Mouse (Mus musculus) heart, embryonic 15.5 days (tissue): ENCODE data around the gene Ttc21b. TPM values are rescaled to one million over a fixed set of nuclear protein-coding genes. Genes with fewer than 3 reads are reported as not detected.

Source experiments
- ATAC-seq: fragments of 200-750 bp; cut with Nextera tagmentation; replicated peaks from 2 replicates; pipeline ENCODE4 v1.8.0; 2017; ENCODE audit warnings: low read depth, moderate TSS enrichment; ENCODE audit not compliant: insufficient number of reproducible peaks, insufficient read depth, low FRiP score
- H3K27ac ChIP-seq: fragments of 300-500 bp; sonication (generic); 2 replicates; pipeline ENCODE4 v1.5.1; 2015; ENCODE audit warnings: mild to moderate bottlenecking, inconsistent platforms
- H3K27me3 ChIP-seq: fragments of 300-500 bp; sonication (generic); 2 replicates; pipeline ENCODE4 v1.6.1; 2015; ENCODE audit warnings: inconsistent platforms
- H3K36me3 ChIP-seq: fragments of 300-500 bp; sonication (generic); 2 replicates; pipeline ENCODE4 v1.6.1; 2015; ENCODE audit warnings: mild to moderate bottlenecking, inconsistent platforms
- H3K4me1 ChIP-seq: fragments of 300-500 bp; sonication (generic); replicated peaks from 2 replicates; pipeline ENCODE4 v1.6.1; 2015; ENCODE audit warnings: inconsistent platforms
- H3K4me2 ChIP-seq: fragments of 300-500 bp; sonication (generic); 2 replicates; pipeline ENCODE4 v1.6.1; 2015; ENCODE audit warnings: inconsistent platforms, mild to moderate bottlenecking, moderate library complexity
- H3K4me3 ChIP-seq: fragments of 300-500 bp; sonication (generic); 2 replicates; pipeline ENCODE4 v1.5.1; 2015; ENCODE audit warnings: mild to moderate bottlenecking, inconsistent platforms
- H3K9ac ChIP-seq: fragments of 300-500 bp; sonication (generic); 2 replicates; pipeline ENCODE4 v1.6.1; 2015; ENCODE audit warnings: mild to moderate bottlenecking, inconsistent platforms
- H3K9me3 ChIP-seq: fragments of 300-500 bp; sonication (generic); replicated peaks from 2 replicates; pipeline ENCODE4 v1.6.1; 2016; ENCODE audit warnings: inconsistent platforms
- WGBS: fragments of 180-500 bp; shearing (Covaris S2); methylation state at CpG from one replicate; pipeline ENCODE4 v1.1.7; 2015; ENCODE audit warnings: mixed read lengths; 5-methylcytosine and 5-hydroxymethylcytosine counted together
- polyA plus RNA-seq: library from polyadenylated mRNA; unstranded; fragments of >200 nt; fragmentation: Nextera tagmentation; extraction: Ambion mirVana; gene quantifications from 2 replicates; pipeline ENCODE4 v1.2.1, GENCODE M21; 2015

Gene Ttc21b
- polyA plus RNA-seq, 1 experiment from 2014 or later: 5.4 TPM

DNA sequence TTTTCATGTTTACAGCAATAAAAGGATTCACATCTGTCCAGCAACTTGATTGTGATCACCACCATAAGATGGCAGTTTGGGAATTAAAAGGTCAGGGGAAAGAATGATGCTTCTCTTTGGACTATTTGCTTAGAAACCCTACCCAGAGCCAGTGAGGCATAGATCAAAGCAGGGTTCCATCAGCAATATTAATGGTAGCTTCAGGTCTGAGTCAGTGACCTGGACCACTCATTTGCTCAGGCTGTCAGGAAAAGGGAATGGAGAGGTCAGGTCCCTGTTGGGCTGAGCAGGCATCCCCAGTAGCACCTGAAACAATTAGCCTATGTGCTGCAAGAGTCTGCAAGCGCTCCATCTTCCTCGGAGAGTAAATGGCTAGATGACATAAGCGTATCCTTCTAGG lies 84.8 kb downstream of the Ttc21b start:
- Histone ChIP-seq H3K9ac (no peak overlapping the region), H3K27me3 (no peaks in the 10 kb centered on the region), H3K4me3 (no peak overlapping the region), H3K4me2 (no peak overlapping the region), H3K9me3 (no peaks in the 10 kb centered on the region), H3K36me3 (no peaks in the 10 kb centered on the region), H3K4me1 (no peaks in the 10 kb centered on the region), H3K27ac (no peak overlapping the region)
- 91% methylated on average over 3 of the region's 3 CpGs for WGBS
- ATAC-seq: no peak

DNA sequence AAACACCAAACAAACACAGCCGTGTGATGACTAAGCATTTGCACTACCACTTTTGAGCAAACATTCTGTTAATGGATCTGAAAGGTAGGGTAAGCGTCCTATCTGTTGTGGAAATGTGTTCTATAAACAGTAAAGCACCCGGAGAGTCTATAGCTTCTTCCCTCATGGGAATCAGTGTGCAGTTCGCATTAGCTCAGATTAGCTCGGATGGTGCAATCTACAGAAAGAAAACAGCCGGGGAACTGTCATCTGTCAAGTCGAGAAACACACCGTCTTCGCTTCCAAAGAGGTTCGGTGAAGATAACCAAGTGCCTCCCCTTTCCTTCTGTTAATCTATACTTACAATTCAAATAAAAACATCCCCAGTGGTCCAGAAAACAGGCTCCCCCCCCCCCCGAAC lies 85.7 kb downstream of the Ttc21b start:
- H3K27me3 ChIP-seq: no peaks in the 10 kb centered on the region
- H3K4me2 ChIP-seq: no peak overlapping the region
- ATAC-seq: no peak

DNA sequence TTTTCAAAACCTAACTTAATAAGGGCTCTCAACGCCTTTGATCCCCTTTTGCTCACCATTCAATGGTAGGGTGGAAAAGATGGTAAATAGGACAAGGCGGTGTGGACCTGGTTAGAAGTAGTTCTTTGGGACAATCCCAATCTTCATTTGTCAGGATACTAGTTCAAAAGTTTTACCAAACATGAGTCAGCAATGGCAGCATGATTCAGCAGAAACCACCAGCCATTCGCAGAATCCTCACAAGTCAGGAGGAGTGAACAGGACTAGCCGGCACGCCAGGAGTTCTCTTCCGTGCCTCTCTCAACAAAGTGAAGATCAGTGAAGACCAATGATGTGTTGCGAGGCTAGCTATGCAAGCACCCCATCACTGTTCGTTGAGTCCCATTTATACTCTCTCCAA lies 91.4 kb downstream of the Ttc21b start:
- H3K9ac ChIP-seq: no peak overlapping the region
- H3K27ac ChIP-seq: no peak overlapping the region
- no peak for ATAC-seq
- no peaks in the 10 kb centered on the region for H3K27me3 ChIP-seq
- H3K4me1 ChIP-seq: no peaks in the 10 kb centered on the region
- H3K9me3 ChIP-seq: no peaks in the 10 kb centered on the region
- no peak overlapping the region for H3K4me3 ChIP-seq
- WGBS: 86% methylated on average over 8 of the region's 8 CpGs
- no peak overlapping the region for H3K4me2 ChIP-seq
- no peaks in the 10 kb centered on the region for H3K36me3 ChIP-seq

More for the DNA sequence above, 85.7 kb downstream of the Ttc21b start:
- Histone ChIP-seq H3K4me3 (no peak overlapping the region), H3K27ac (no peak overlapping the region), H3K36me3 (no peaks in the 10 kb centered on the region), H3K9me3 (no peaks in the 10 kb centered on the region), H3K4me1 (no peaks in the 10 kb centered on the region), H3K9ac (no peak overlapping the region)
- 33% methylated on average over 11 of the region's 11 CpGs for WGBS

DNA sequence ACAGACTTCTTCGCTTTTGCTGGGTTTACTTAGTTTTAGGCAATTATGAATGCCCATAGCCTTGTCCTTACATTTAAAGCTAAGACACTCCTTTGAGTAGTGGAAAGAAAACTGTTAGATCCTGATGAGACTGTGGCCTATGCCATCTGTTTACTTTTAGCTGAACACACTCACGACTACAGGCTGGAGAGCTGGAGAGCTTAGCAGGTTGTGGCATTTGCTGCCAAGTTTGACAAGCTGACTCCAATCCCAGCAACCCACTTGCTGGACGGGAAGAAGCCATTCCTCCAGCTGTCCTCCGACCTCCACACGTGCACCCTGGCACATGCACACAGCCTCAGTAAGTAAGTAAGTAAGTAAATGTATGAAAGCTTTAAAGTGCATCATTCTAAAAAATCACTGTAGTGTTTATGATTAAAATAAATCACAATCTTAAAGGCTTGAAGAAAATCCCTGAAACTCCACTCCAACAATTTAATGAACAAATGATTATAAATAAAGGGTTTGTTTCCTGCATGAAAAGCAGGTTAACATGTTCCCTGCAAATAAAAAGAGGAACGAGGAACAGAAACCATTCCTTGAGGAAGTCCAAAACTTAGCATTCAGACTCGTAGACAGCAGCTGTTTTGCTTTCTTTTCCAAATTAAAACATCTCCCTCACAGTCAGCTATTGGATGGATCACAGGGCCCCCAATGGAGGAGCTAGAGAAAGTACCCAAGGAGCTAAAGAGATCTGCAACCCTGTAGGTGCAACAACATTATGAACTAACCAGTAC lies 98.1 kb downstream of the Ttc21b start:
- Histone ChIP-seq H3K27me3 (no peaks in the 10 kb centered on the region), H3K4me3 (no peak overlapping the region), H3K4me1 (no peaks in the 10 kb centered on the region), H3K27ac (no peak overlapping the region), H3K36me3 (no peaks in the 10 kb centered on the region), H3K9me3 (no peaks in the 10 kb centered on the region), H3K4me2 (no peak overlapping the region), H3K9ac (no peak overlapping the region)
- WGBS: 58% methylated on average over 7 of the region's 7 CpGs
- ATAC-seq: no peak

DNA sequence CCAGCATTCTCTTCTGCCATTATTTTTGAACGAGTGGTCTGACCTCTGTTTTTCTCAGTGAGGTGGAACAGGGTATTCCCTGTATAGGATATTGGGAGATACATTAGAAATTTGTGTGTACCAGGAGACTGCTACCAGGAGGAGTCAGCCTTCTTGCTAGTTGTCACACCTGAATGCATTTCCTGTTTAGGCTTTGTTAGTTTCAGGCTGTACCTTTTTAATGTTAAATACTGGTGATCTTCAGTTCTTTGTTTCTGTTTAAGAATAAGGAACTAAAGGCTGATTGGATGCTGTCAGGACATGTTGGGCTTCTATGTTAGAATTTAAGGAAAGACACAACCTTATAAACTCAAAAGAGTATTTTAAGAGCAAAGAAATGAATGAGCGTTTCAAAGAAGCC lies 105.0 kb downstream of the Ttc21b start:
- no peaks in the 10 kb centered on the region for H3K9me3 ChIP-seq
- no peaks in the 10 kb centered on the region for H3K4me1 ChIP-seq
- no peaks in the 10 kb centered on the region for H3K27me3 ChIP-seq
- 70% methylated on average over 2 of the region's 2 CpGs for WGBS
- no peak overlapping the region for H3K9ac ChIP-seq
- no peak overlapping the region for H3K4me2 ChIP-seq
- H3K36me3 ChIP-seq: no peaks in the 10 kb centered on the region
- H3K4me3 ChIP-seq: no peak overlapping the region
- no peak overlapping the region for H3K27ac ChIP-seq
- ATAC-seq: no peak

DNA sequence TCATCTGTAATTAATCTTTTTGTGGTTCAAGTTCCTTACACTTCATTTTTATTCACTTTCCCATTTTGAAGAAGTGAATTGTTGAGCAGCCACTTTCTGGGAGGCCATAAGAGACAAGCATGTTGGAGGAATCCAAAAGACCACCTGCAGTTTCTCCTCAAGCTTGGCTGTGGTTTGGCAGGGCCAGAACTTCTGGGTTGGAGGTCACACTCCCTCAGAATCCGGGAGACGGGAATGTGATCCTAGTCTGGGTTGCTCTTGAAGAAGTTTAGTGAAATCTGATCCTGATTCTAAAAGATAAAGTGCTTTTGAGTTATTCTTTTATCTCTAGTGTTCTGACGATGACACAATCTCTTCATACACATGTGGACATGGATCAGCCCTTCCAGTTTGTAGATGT lies 105.9 kb downstream of the Ttc21b start:
- no peak overlapping the region for H3K4me2 ChIP-seq
- no peak for ATAC-seq
- H3K4me3 ChIP-seq: no peak overlapping the region
- 33% methylated on average over 3 of the region's 3 CpGs for WGBS
- no peaks in the 10 kb centered on the region for H3K27me3 ChIP-seq
- H3K4me1 ChIP-seq: no peaks in the 10 kb centered on the region
- no peaks in the 10 kb centered on the region for H3K36me3 ChIP-seq
- no peak overlapping the region for H3K27ac ChIP-seq
- H3K9me3 ChIP-seq: no peaks in the 10 kb centered on the region
- no peak overlapping the region for H3K9ac ChIP-seq

DNA sequence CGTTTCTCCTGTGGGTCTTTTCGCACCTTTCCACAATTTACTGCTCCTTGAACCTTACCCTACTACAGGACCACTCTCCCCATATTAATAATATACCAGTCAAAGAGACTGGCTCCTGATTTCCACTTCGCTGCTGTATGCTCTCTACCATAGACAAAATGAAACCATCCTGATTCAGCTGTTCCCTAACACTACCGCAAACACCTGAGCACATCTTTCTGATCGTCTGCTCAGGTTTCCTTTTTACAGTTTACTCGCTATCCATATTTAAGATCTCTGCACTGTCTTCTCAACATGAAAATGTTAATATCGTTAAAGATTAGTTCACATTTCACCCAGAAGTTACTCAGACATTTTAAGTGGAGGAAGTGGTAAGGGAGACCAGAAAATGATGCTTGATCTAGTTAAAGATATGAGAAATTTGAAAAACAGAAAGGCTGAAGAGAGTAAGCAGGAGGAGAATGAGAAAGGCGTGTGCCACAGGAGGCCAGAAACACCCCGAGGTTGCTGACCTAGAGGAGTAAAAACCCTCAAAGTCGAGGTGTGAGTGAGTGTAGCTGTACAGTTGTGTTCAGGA lies 107.7 kb downstream of the Ttc21b start:
- no peaks in the 10 kb centered on the region for H3K4me1 ChIP-seq
- H3K4me3 ChIP-seq: no peak overlapping the region
- no peaks in the 10 kb centered on the region for H3K27me3 ChIP-seq
- H3K9me3 ChIP-seq: no peaks in the 10 kb centered on the region
- no peak for ATAC-seq
- no peaks in the 10 kb centered on the region for H3K36me3 ChIP-seq
- H3K4me2 ChIP-seq: no peak overlapping the region
- H3K27ac ChIP-seq: no peak overlapping the region
- 69% methylated on average over 10 of the region's 10 CpGs for WGBS
- no peak overlapping the region for H3K9ac ChIP-seq

DNA sequence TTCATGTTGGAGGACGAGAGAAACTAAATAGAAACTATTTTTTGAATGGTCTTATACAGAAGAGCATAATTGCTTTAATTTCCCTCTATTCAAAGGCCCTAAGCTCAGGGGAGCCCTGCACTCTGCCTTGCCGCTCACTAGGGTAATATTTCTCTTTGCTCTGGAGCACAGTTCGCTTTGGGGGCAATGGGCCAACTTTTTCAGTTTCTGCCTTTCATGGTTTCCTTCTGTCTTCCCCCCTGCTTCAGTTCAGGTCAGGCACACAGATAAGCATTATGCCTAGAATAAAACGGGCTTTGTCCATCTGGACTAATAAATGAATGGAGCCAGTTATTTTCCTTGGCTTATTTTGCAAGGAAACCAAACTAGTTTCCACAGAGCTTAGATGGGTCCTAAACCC lies 109.9 kb downstream of the Ttc21b start:
- Histone ChIP-seq H3K36me3 (no peaks in the 10 kb centered on the region), H3K4me1 (no peaks in the 10 kb centered on the region), H3K27me3 (no peaks in the 10 kb centered on the region), H3K4me3 (no peak overlapping the region), H3K9ac (no peak overlapping the region), H3K4me2 (no peak overlapping the region), H3K27ac (no peak overlapping the region), H3K9me3 (no peaks in the 10 kb centered on the region)
- no peak for ATAC-seq
- 43% methylated on average over 4 of the region's 4 CpGs for WGBS

DNA sequence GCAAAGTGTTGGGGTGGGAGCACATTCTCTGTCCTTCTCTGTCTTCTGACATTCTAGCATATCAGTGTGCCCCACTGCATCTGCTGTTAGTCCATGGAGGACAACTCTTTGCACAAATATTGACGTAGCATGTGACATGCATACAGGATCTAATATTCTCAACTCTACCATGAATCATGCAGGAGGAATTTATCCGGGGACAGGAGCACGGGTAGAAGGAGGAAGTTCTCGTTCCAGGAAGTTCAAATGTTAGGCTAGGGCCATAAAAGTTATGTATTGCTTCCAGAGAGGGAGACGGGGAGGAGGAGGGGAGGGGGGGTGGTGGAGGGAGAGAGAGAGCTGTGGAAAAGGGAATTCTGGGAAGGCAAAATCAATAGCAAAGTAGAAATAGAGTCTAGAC lies 111.6 kb downstream of the Ttc21b start:
- Histone ChIP-seq H3K9me3 (no peaks in the 10 kb centered on the region), H3K4me1 (no peaks in the 10 kb centered on the region), H3K4me3 (no peak overlapping the region), H3K9ac (no peak overlapping the region), H3K27ac (no peak overlapping the region), H3K4me2 (no peak overlapping the region), H3K36me3 (no peaks in the 10 kb centered on the region), H3K27me3 (no peaks in the 10 kb centered on the region)
- no peak for ATAC-seq
- 38% methylated on average over 5 of the region's 5 CpGs for WGBS

DNA sequence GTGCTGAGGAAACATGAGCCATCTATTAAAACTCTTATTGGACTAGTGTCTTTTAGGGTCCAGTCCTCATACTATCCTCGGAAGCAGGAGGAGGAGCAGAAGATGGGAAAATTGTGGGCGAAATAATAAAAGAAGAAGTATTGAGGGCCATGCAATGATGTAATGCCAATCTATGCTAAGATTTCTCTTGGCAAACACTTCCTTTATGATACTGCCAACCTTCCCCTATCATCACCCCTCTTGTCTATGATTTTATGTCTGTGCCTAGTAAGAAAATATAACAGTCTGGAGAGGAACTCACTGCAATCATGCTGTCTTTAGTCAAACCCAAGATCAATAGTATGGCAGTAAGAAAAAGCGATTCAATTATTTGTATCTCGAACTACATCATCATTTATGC lies 113.1 kb downstream of the Ttc21b start:
- H3K9ac ChIP-seq: no peak overlapping the region
- WGBS: 86% methylated on average over 4 of the region's 4 CpGs
- H3K4me1 ChIP-seq: no peaks in the 10 kb centered on the region
- H3K27ac ChIP-seq: no peak overlapping the region
- H3K4me3 ChIP-seq: no peak overlapping the region
- H3K27me3 ChIP-seq: no peaks in the 10 kb centered on the region
- H3K36me3 ChIP-seq: no peaks in the 10 kb centered on the region
- no peaks in the 10 kb centered on the region for H3K9me3 ChIP-seq
- no peak overlapping the region for H3K4me2 ChIP-seq
- ATAC-seq: no peak

DNA sequence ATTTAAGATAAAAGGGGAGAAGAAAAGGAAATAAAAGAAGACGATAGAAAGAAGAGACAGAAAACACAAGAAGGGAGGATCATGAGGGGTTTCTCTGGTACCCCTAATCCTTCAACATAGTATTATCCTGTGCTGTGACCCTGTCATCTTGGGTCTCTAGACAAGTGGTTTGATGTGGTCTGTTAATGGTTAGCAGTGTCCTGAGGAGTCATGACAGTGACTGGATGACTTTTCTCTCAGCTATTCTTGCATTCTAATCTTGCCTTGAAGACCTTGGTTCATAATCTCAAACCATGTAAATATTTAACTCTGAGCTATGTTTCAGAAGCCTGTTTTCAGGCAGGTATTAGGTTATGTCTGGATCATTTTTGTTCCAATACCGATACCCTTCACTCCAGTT lies 113.7 kb downstream of the Ttc21b start:
- ATAC-seq: no peak
- H3K4me1 ChIP-seq: no peaks in the 10 kb centered on the region
- H3K4me2 ChIP-seq: no peak overlapping the region
- no peak overlapping the region for H3K27ac ChIP-seq
- no peak overlapping the region for H3K4me3 ChIP-seq
- no peaks in the 10 kb centered on the region for H3K36me3 ChIP-seq
- H3K9me3 ChIP-seq: no peaks in the 10 kb centered on the region
- no peak overlapping the region for H3K9ac ChIP-seq
- WGBS: 86% methylated on average over 2 of the region's 2 CpGs
- H3K27me3 ChIP-seq: no peaks in the 10 kb centered on the region

DNA sequence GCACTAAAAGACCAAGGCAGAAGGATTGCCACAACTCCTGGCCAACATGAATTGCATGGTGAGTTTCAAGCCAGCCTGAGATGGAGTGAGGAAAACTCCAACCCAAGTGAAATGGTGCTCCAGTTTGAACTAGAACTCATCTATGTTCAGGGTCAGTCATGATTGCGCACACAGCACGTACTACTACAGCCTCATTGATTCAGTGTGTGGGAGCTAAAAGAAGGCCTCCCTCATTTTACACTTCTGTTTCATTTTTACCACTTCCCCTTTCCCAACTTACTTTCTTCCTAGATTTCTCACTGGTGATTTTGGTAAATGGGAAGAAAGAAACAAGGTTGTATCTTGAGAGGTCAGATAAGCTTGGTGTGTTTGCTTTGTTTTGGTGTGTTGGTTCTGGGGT lies 114.1 kb downstream of the Ttc21b start:
- Histone ChIP-seq H3K27me3 (no peaks in the 10 kb centered on the region), H3K9me3 (no peaks in the 10 kb centered on the region), H3K4me3 (no peak overlapping the region), H3K27ac (no peak overlapping the region), H3K36me3 (no peaks in the 10 kb centered on the region), H3K9ac (no peak overlapping the region), H3K4me2 (no peak overlapping the region), H3K4me1 (no peaks in the 10 kb centered on the region)
- no peak for ATAC-seq
- WGBS: 87% methylated on average over 2 of the region's 2 CpGs
